ENCODE assay signal across 27 mouse cellular contexts in the genomic region with DNA sequence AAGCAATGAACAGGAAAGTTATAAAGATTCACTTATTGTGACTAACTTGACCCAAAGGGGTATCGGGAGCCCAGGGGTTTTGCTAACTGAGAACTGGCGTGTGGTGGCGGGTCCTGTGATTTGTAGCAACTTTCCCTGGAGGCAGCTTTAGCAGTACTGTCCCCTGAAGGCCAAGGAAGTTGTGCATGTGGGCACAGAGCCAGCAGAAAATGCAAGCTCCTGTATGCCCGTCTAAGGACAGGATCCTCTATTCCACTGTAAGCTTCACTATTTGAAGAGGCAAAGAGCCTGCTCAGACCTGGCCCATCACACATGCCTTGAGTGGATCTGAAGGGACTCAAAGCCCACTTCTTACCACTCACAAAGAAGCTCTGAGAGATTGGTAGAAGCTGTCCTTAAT.
DNase-seq lines count a peak whose midpoint lies in the region; ATAC-seq and TF ChIP-seq lines count a peak whose summit lies in the region.
"Had no signal": no experiment of that assay in that cellular context is flagged by ENCODE, and none has a peak within 500 bp of the region (broad histone marks: within the 10 kb centered on the region; RNA-seq: fewer than 3 reads in every experiment).

No protein-coding gene starts in this region.

- 59% methylated on average over 4 of the region's 4 CpGs for WGBS in hindbrain, postnatal 0 days
- 89% methylated on average over 4 of the region's 4 CpGs for WGBS in hindbrain, embryonic 12.5 days

- H3K4me1 ChIP-seq in hindbrain, postnatal 0 days (ENCODE audit: insufficient read depth, low read length), result no peaks in the 10 kb centered on the region
- H3K4me1 ChIP-seq in hindbrain, embryonic 12.5 days, result no peaks in the 10 kb centered on the region
- H3K4me1 ChIP-seq: embryonic facial prominence, embryonic 13.5 days; forebrain, embryonic 10.5 days; forebrain, embryonic 15.5 days; heart, embryonic 10.5 days; liver, embryonic 13.5 days; midbrain, embryonic 13.5 days had no signal

- ATAC-seq in hindbrain, postnatal 0 days, result no peak
- no peak for ATAC-seq in hindbrain, embryonic 12.5 days (ENCODE audit: low FRiP score)
- ATAC-seq: activated CD4-positive, CD25-positive, alpha-beta regulatory T cell, adult 4 months; forebrain, embryonic 15.5 days; intestine, embryonic 16.5 days; lung, postnatal 0 days; midbrain, embryonic 13.5 days had no signal

- no peaks in the 10 kb centered on the region for H3K27me3 ChIP-seq in hindbrain, postnatal 0 days (ENCODE audit: insufficient read depth, low read length)
- H3K27me3 ChIP-seq in hindbrain, embryonic 12.5 days, result no peaks in the 10 kb centered on the region
- H3K27me3 ChIP-seq: CH12.LX; embryonic facial prominence, embryonic 13.5 days; forebrain, embryonic 15.5 days; heart, embryonic 15.5 days; liver, embryonic 13.5 days; midbrain, embryonic 13.5 days had no signal

- no peak overlapping the region for H3K4me2 ChIP-seq in hindbrain, postnatal 0 days (ENCODE audit: low read depth, low read length)
- no peak overlapping the region for H3K4me2 ChIP-seq in hindbrain, embryonic 12.5 days (replicated peaks)
- H3K4me2 ChIP-seq: embryonic facial prominence, embryonic 13.5 days; forebrain, embryonic 15.5 days; heart, embryonic 15.5 days; liver, embryonic 13.5 days; midbrain, embryonic 13.5 days had no signal

- TF ChIP-seq CTCF in hindbrain, postnatal 0 days (IDR thresholded peaks at IDR 0.05; ENCODE audit: low read depth), result no peak

- no peak overlapping the region for H3K4me3 ChIP-seq in hindbrain, postnatal 0 days (ENCODE audit: low read length)
- H3K4me3 ChIP-seq in hindbrain, embryonic 12.5 days, result no peak overlapping the region
- H3K4me3 ChIP-seq: embryonic facial prominence, embryonic 13.5 days; forebrain, embryonic 10.5 days; forebrain, embryonic 15.5 days; heart, embryonic 10.5 days; heart, embryonic 15.5 days; liver, embryonic 13.5 days; midbrain, embryonic 13.5 days had no signal

- no peaks in the 10 kb centered on the region for H3K36me3 ChIP-seq in hindbrain, postnatal 0 days (ENCODE audit: insufficient read depth, low read length)
- H3K36me3 ChIP-seq in hindbrain, embryonic 12.5 days, result no peaks in the 10 kb centered on the region
- H3K36me3 ChIP-seq: embryonic facial prominence, embryonic 13.5 days; forebrain, embryonic 10.5 days; forebrain, embryonic 15.5 days; heart, embryonic 10.5 days; heart, embryonic 15.5 days; liver, embryonic 13.5 days; midbrain, embryonic 13.5 days had no signal

- H3K27ac ChIP-seq in hindbrain, postnatal 0 days, result no peak overlapping the region
- no peak overlapping the region for H3K27ac ChIP-seq in hindbrain, embryonic 12.5 days
- H3K27ac ChIP-seq: embryonic facial prominence, embryonic 13.5 days; forebrain, embryonic 10.5 days; forebrain, embryonic 15.5 days; heart, embryonic 10.5 days; heart, embryonic 15.5 days; liver, embryonic 13.5 days; macrophage; midbrain, embryonic 13.5 days had no signal

- peak; percentile 52 for DNase-seq in cerebellum, adult 11-12 months
- DNase-seq in cerebellum, adult 9-10 months, result no peak
- DNase-seq in hindbrain, postnatal 0 days (ENCODE audit: low spot score), result peak; percentile 18
- peak; percentile 10 for DNase-seq in right cerebral cortex, postnatal 4 days
- no peak for DNase-seq in right cerebral cortex, postnatal 25 days
- no peak for DNase-seq in adrenal gland, postnatal 14 days
- DNase-seq: adrenal gland, adult 2 months; gastrocnemius, postnatal 25 days; heart, adult 11 months; kidney, adult 8-10 months; layer of hippocampus, postnatal 36 days; left cerebral cortex, postnatal 4 days; liver, embryonic 13.5 days; lung, adult 18-20 months; thymus, postnatal 14 days had no signal

- H3K9ac ChIP-seq in hindbrain, postnatal 0 days (replicated peaks; ENCODE audit: low read length), result no peak overlapping the region
- H3K9ac ChIP-seq in hindbrain, embryonic 12.5 days, result no peak overlapping the region
- H3K9ac ChIP-seq: embryonic facial prominence, embryonic 13.5 days; forebrain, embryonic 15.5 days; heart, embryonic 15.5 days; liver, embryonic 13.5 days; midbrain, embryonic 13.5 days had no signal

- H3K9me3 ChIP-seq in hindbrain, postnatal 0 days (ENCODE audit: low read length), result no peaks in the 10 kb centered on the region
- H3K9me3 ChIP-seq in hindbrain, embryonic 12.5 days (replicated peaks), result no peaks in the 10 kb centered on the region
- H3K9me3 ChIP-seq: embryonic facial prominence, embryonic 13.5 days; forebrain, embryonic 10.5 days; forebrain, embryonic 15.5 days; heart, embryonic 10.5 days; heart, embryonic 15.5 days; liver, embryonic 13.5 days; midbrain, embryonic 13.5 days had no signal

Comparison
In these comparisons a context has a peak if more than half of its experiments do, and no peak if none do; other contexts are left out.
1. DNase-seq: peak in cerebellum, adult 11-12 months (single experiment), hindbrain, postnatal 0 days (single experiment) and right cerebral cortex, postnatal 4 days (single experiment); none in cerebellum, adult 9-10 months (single experiment), right cerebral cortex, postnatal 25 days (single experiment) and adrenal gland, postnatal 14 days (single experiment).